Mouse (Mus musculus) kidney, embryonic 16.5 days (tissue): ENCODE measurements around the gene Glp2r. TPM values are rescaled to one million over a fixed set of nuclear protein-coding genes. Genes with fewer than 3 reads are reported as not detected.

Experiments
- ATAC-seq: fragments of 200-750 bp; cut with Nextera tagmentation; 2 replicates; pipeline ENCODE4 v1.8.0; 2017; ENCODE audit warnings: moderate TSS enrichment; ENCODE audit not compliant: low FRiP score, low TSS enrichment
- H3K27ac ChIP-seq: fragments of 300-500 bp; sonication (generic); 2 replicates; pipeline ENCODE4 v1.5.1; 2014; ENCODE audit warnings: low read length
- H3K27me3 ChIP-seq: fragments of 300-500 bp; sonication (generic); 2 replicates; pipeline ENCODE4 v1.6.1; 2014; ENCODE audit warnings: low read length, control low read depth, mixed read lengths; ENCODE audit not compliant: insufficient read depth
- H3K36me3 ChIP-seq: fragments of 300-500 bp; sonication (generic); 2 replicates; pipeline ENCODE4 v1.6.1; 2014; ENCODE audit warnings: low read length, control low read depth, mixed read lengths; ENCODE audit not compliant: insufficient read depth
- H3K4me1 ChIP-seq: fragments of 300-500 bp; sonication (generic); 2 replicates; pipeline ENCODE4 v1.6.1; 2014; ENCODE audit warnings: low read length, control low read depth, mixed read lengths; ENCODE audit not compliant: insufficient read depth
- H3K4me2 ChIP-seq: fragments of 300-500 bp; sonication (generic); replicated peaks from 2 replicates; pipeline ENCODE4 v1.6.1; 2014; ENCODE audit warnings: low read depth, low read length
- H3K4me3 ChIP-seq: fragments of 300-500 bp; sonication (generic); 2 replicates; pipeline ENCODE4 v1.5.1; 2014; ENCODE audit warnings: mild to moderate bottlenecking, low read length
- H3K9ac ChIP-seq: fragments of 300-500 bp; sonication (generic); replicated peaks from 2 replicates; pipeline ENCODE4 v1.6.1; 2014; ENCODE audit warnings: low read length
- H3K9me3 ChIP-seq: fragments of 300-500 bp; sonication (generic); 2 replicates; pipeline ENCODE4 v1.6.1; 2016; ENCODE audit warnings: low read length, control low read depth
- WGBS: fragments of 180-500 bp; shearing (Covaris S2); extraction: QIAGEN DNeasy Blood & Tissue Kit; methylation state at CpG from one replicate; pipeline ENCODE4 v1.1.7; 2014; 5-methylcytosine and 5-hydroxymethylcytosine counted together
- polyA plus RNA-seq: library from polyadenylated mRNA; unstranded; fragments of >200 nt; fragmentation: Nextera tagmentation; extraction: Ambion mirVana; gene quantifications from 2 replicates; pipeline ENCODE4 v1.2.1, GENCODE M21; 2015

Gene Glp2r
- polyA plus RNA-seq, 1 experiment from 2014 or later = 0.07 TPM

DNA sequence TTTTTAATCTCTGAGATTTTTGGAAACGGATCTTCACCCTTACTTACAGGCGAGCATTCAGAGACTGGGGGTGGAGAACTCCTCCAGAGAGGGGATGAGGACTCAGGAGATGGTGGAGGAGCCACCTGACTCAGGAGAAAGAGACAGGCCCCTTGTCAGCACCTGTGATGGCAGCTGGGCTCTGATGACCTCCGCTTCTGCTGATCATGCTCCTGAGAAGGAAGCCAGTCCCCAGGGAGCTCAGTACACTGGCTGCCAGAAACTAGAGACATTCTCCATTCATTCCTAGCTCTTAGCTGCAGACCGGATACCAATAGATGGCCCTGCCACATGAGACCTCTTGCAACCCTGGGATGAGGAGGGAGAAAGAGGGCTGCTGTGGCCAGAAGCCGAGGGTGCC, 128.1 kb downstream of the Glp2r start:
- Histone ChIP-seq H3K9me3 (no peaks in the 10 kb centered on the region), H3K27me3 (no peaks in the 10 kb centered on the region), H3K9ac (no peak overlapping the region), H3K4me2 (no peak overlapping the region), H3K4me3 (no peak overlapping the region), H3K4me1 (no peaks in the 10 kb centered on the region), H3K36me3 (no peaks in the 10 kb centered on the region), H3K27ac (no peak overlapping the region)
- ATAC-seq = no peak
- WGBS = 83% methylated on average over 5 of the region's 5 CpGs

- Histone ChIP-seq H3K4me1 (no peaks in the 10 kb centered on the region), H3K27ac (no peak overlapping the region), H3K27me3 (no peaks in the 10 kb centered on the region), H3K4me3 (no peak overlapping the region), H3K4me2 (no peak overlapping the region), H3K36me3 (no peaks in the 10 kb centered on the region), H3K9me3 (no peaks in the 10 kb centered on the region), H3K9ac (no peak overlapping the region)
- ATAC-seq = no peak
- 89% methylated on average over 8 of the region's 8 CpGs for WGBS
These were observed 128.5 kb downstream of the Glp2r start for GRCm38 (mm10) chr11:67642421-67642820.

DNA sequence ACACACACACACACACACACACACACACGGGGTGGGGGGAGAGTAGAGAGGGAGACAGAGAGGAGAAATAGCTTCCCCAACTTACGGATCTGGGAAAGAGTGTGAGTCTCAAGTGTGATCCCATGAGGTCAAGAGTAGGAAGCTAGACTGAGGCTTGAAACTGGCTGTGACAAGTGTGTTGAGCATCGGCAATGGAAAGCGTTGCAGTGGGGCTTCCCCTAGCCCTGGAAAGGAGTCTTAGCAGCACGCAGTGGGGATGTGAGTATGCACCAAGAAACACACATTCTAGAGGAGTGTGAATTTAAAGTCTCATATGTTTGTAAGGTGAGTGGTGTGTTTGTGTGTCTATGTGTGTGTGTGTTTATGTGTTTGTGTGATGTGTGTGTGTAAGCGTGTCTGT, 130.7 kb downstream of the Glp2r start:
- H3K27ac ChIP-seq = no peak overlapping the region
- no peak for ATAC-seq
- H3K36me3 ChIP-seq = no peaks in the 10 kb centered on the region
- WGBS = 90% methylated on average over 6 of the region's 6 CpGs
- no peaks in the 10 kb centered on the region for H3K4me1 ChIP-seq
- no peak overlapping the region for H3K4me3 ChIP-seq
- H3K9me3 ChIP-seq = no peaks in the 10 kb centered on the region
- no peak overlapping the region for H3K9ac ChIP-seq
- no peak overlapping the region for H3K4me2 ChIP-seq
- no peaks in the 10 kb centered on the region for H3K27me3 ChIP-seq

DNA sequence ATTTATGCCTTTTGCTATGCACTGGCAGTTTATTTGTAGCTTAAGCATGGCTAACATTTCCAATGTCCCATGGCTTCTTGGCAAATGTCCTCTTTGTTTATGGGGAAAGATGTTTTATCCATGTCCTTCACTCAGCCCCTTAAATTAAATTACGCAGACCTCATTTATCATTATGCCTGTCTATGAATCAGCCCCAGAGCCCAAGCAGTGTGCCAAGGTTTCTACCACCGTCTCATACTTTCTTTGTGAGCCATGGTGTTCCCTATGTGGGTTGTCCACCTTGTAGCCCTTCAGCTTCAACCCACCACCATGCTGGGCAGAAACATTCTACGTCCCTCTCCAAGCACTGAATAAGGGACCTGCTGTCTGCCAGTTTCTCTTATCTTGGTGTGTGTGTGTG, 132.6 kb downstream of the Glp2r start:
- Histone ChIP-seq H3K4me1 (no peaks in the 10 kb centered on the region), H3K9me3 (no peaks in the 10 kb centered on the region), H3K4me2 (no peak overlapping the region), H3K27me3 (no peaks in the 10 kb centered on the region), H3K4me3 (no peak overlapping the region), H3K9ac (no peak overlapping the region), H3K27ac (no peak overlapping the region), H3K36me3 (no peaks in the 10 kb centered on the region)
- no peak for ATAC-seq
- WGBS = 67% methylated on average over 3 of the region's 3 CpGs

- Histone ChIP-seq H3K4me1 (no peaks in the 10 kb centered on the region), H3K27ac (no peak overlapping the region), H3K36me3 (no peaks in the 10 kb centered on the region), H3K9ac (no peak overlapping the region), H3K9me3 (no peaks in the 10 kb centered on the region), H3K4me2 (no peak overlapping the region), H3K27me3 (no peaks in the 10 kb centered on the region), H3K4me3 (no peak overlapping the region)
- 62% methylated on average over 6 of the region's 6 CpGs for WGBS
- ATAC-seq = no peak
These were observed 133.9 kb downstream of the Glp2r start for GRCm38 (mm10) chr11:67636905-67637586.

- Histone ChIP-seq H3K4me2 (no peak overlapping the region), H3K27ac (no peak overlapping the region), H3K9me3 (no peaks in the 10 kb centered on the region), H3K36me3 (no peaks in the 10 kb centered on the region), H3K9ac (no peak overlapping the region), H3K4me3 (no peak overlapping the region), H3K4me1 (no peaks in the 10 kb centered on the region), H3K27me3 (no peaks in the 10 kb centered on the region)
- WGBS = 48% methylated on average over 4 of the region's 4 CpGs
- ATAC-seq = no peak
These were observed 134.8 kb downstream of the Glp2r start for GRCm38 (mm10) chr11:67636201-67636600.

DNA sequence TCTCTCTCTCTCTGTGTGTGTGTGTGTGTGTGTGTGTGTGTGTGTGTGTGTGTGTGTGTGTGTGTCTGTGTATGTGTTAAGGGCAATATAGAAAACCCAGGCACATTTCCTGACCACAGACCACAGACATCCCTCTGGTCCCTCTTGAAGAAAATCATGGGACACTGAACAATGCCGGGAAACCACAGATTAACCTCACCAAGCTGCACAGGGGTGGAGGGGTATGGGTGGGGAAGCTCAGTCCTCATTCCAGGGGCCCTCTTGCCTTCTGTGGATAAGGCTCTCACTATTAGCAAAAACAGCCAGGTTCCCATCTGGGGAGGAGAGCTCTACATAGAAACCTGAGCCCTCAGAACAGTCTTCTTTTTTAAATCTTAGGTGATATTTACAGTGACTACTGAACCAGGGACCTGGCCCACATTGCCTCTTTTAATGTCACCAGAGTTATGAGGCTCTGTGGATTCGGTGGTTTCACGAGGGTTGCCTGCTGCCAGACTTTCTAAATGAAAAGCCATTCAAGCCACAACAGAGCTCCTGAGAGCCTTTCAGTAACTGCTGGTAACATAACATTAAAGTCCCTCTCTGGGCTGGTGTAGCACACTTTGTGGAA, 137.2 kb downstream of the Glp2r start:
- H3K36me3 ChIP-seq = no peaks in the 10 kb centered on the region
- H3K9ac ChIP-seq = no peak overlapping the region
- no peak for ATAC-seq
- no peaks in the 10 kb centered on the region for H3K9me3 ChIP-seq
- H3K27me3 ChIP-seq = no peaks in the 10 kb centered on the region
- H3K4me1 ChIP-seq = no peaks in the 10 kb centered on the region
- H3K4me2 ChIP-seq = no peak overlapping the region
- H3K4me3 ChIP-seq = no peak overlapping the region
- H3K27ac ChIP-seq = no peak overlapping the region
- WGBS = 34% methylated on average over 3 of the region's 3 CpGs

GRCm38 (mm10) chr11:67632906-67633305, 138.0 kb downstream of the Glp2r start:
- Histone ChIP-seq H3K27me3 (no peaks in the 10 kb centered on the region), H3K4me1 (no peaks in the 10 kb centered on the region), H3K9ac (no peak overlapping the region), H3K4me3 (no peak overlapping the region), H3K4me2 (no peak overlapping the region), H3K9me3 (no peaks in the 10 kb centered on the region), H3K27ac (no peak overlapping the region), H3K36me3 (no peaks in the 10 kb centered on the region)
- WGBS = 78% methylated on average over 8 of the region's 8 CpGs
- ATAC-seq = 0 out of 2 replicates have a peak, but pooled peaks have one; percentile 31

DNA sequence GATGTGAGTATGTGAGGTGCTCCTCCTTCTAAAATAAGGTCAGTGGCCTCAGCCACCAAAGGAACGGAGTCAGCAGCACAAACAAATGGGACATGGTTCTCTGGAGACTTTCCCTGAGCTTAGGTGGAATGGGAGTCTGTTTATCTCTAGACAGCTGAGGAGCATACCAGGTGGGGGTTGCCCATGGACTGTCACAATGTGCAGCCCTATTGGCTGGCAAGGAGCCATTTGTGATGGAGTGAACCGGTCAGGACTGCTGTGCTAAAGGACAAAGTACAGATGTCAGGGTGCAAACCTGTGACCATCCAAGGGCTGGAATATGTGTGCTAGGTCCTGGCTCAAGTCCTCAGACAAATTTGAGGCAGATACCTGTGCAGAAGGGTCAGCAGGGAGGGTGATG, 142.4 kb downstream of the Glp2r start:
- 42% methylated on average over 2 of the region's 2 CpGs for WGBS
- Histone ChIP-seq H3K9ac (no peak overlapping the region), H3K27ac (no peak overlapping the region), H3K4me1 (no peaks in the 10 kb centered on the region), H3K36me3 (no peaks in the 10 kb centered on the region), H3K4me2 (no peak overlapping the region), H3K9me3 (no peaks in the 10 kb centered on the region), H3K4me3 (no peak overlapping the region), H3K27me3 (no peaks in the 10 kb centered on the region)
- ATAC-seq = peak; percentile 77

- Histone ChIP-seq H3K9me3 (no peaks in the 10 kb centered on the region), H3K4me1 (no peaks in the 10 kb centered on the region), H3K4me3 (no peak overlapping the region), H3K9ac (no peak overlapping the region), H3K36me3 (no peaks in the 10 kb centered on the region), H3K27me3 (no peaks in the 10 kb centered on the region), H3K27ac (no peak overlapping the region), H3K4me2 (no peak overlapping the region)
- 89% methylated on average over 7 of the region's 7 CpGs for WGBS
- no peak for ATAC-seq
These were observed 143.8 kb downstream of the Glp2r start for GRCm38 (mm10) chr11:67627179-67627578.
